ENCODE assay signal across 10 mouse cellular contexts in the genomic region with DNA sequence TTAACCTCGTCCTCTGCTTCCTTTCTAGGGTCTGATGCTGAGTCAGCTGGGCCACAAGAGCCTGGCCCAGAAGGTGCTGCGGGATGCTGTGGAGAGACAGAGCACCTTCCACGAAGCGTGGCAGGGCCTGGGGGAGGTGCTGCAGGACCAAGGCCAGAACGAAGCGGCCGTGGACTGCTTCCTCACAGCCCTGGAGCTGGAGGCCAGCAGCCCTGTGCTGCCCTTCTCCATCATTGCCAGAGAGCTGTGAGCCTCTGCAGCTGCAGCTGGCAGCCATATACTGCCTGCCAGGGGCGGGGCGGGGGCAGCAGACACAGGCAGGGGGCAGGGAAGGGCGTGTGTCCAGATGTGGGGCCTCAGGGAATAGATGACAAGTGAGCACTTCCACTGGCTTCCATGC. TPM values are rescaled to one million over a fixed set of nuclear protein-coding genes. Genes with fewer than 3 reads are reported as not detected.
DNase-seq lines count a peak whose midpoint lies in the region; ATAC-seq and TF ChIP-seq lines count a peak whose summit lies in the region.
"Had no signal": no experiment of that assay in that cellular context is flagged by ENCODE, and none has a peak within 500 bp of the region (broad histone marks: within the 10 kb centered on the region; RNA-seq: fewer than 3 reads in every experiment).

No protein-coding gene starts in this region.

- WGBS in heart, adult 2 months = 55% methylated on average over 10 of the region's 10 CpGs
- WGBS in heart, embryonic 15.5 days = 48% methylated on average over 10 of the region's 10 CpGs

- no peak for ATAC-seq in heart, embryonic 15.5 days (replicated peaks; ENCODE audit: insufficient number of reproducible peaks, insufficient read depth, low FRiP score, low read depth)

- H3K79me2 ChIP-seq in heart, adult 2 months (replicated peaks; ENCODE audit: control insufficient read depth, insufficient read depth, low read length) = no peaks in the 10 kb centered on the region

- intact Hi-C loops in heart, adult 2 months (cut with DNase I) = loop anchor here (2.0 to 5.0 kb wide), 3 partner anchors 48 to 152 kb away; no protein-coding TSS in a partner anchor

- no peak for TF ChIP-seq CTCF in heart, adult 2 months (IDR thresholded peaks at IDR 0.05)
- no peak for TF ChIP-seq CTCF in bone marrow macrophage, adult 2 months (IDR thresholded peaks at IDR 0.05; ENCODE audit: low read depth, low read length)

- no peak for TF ChIP-seq EP300 in heart, adult 2 months (IDR thresholded peaks at IDR 0.05; ENCODE audit: insufficient read depth, low read depth, low read length)

- H3K4me1 ChIP-seq in heart, adult 2 months (ENCODE audit: control insufficient read depth, insufficient read depth, low read length) = peaks cover 21% of the 10 kb centered on the region
- H3K4me1 ChIP-seq in bone marrow macrophage, adult 2 months (ENCODE audit: control insufficient read depth, insufficient read depth, low read length) = peaks cover 47% of the 10 kb centered on the region
- peaks cover 53% of the 10 kb centered on the region for H3K4me1 ChIP-seq in heart, embryonic 15.5 days (replicated peaks)

- DNase-seq in heart, adult 2 months = peak in 1 of 2 experiments; percentile 48
- DNase-seq in heart, adult 9 months (ENCODE audit: low spot score in 2 of 2) = no peak
- peak; percentile 53 to 84 for DNase-seq in lung, postnatal 4 days
- no peak for DNase-seq in ovary, postnatal 10 days (ENCODE audit: low spot score)
- DNase-seq in urinary bladder, adult 18-20 months (ENCODE audit: low spot score in 2 of 2) = no peak
- DNase-seq in urinary bladder, postnatal 25 days (ENCODE audit: low spot score) = no peak
- DNase-seq: cerebellum, adult 18-20 months had no signal

- no peak overlapping the region for H3K9ac ChIP-seq in heart, adult 2 months (ENCODE audit: low read depth, low read length)
- H3K9ac ChIP-seq in heart, embryonic 15.5 days = 0 out of 2 replicates have a peak overlapping the region, but pooled peaks have one; percentile 3

- H3K27ac ChIP-seq in heart, adult 2 months = peak overlapping the region; percentile 36; the same call in 1 of the 2 replicates
- H3K27ac ChIP-seq in bone marrow macrophage, adult 2 months (ENCODE audit: insufficient read depth, low read depth, low read length) = peak overlapping the region; percentile 98
- H3K27ac ChIP-seq in heart, embryonic 15.5 days = no peak overlapping the region

- no peak overlapping the region for H3K4me2 ChIP-seq in heart, embryonic 15.5 days

- no peak overlapping the region for H3K4me3 ChIP-seq in heart, adult 2 months
- H3K4me3 ChIP-seq in bone marrow macrophage, adult 2 months (ENCODE audit: insufficient read depth, low read length) = no peak overlapping the region; the same call in 1 of the 2 replicates
- H3K4me3 ChIP-seq in heart, embryonic 15.5 days = no peak overlapping the region

- TF ChIP-seq POLR2A in heart, adult 2 months (IDR thresholded peaks at IDR 0.05; ENCODE audit: insufficient read depth, low read depth, low read length) = no peak
- no peak for TF ChIP-seq POLR2A in bone marrow macrophage, adult 2 months (IDR thresholded peaks at IDR 0.05; ENCODE audit: borderline replicate concordance, low read depth, low read length)

- no peaks in the 10 kb centered on the region for H3K9me3 ChIP-seq in heart, embryonic 15.5 days (replicated peaks)

- H3K36me3 ChIP-seq in heart, adult 2 months (ENCODE audit: control insufficient read depth, insufficient read depth, low read length) = peaks cover 3% of the 10 kb centered on the region; the same call in 1 of the 2 replicates
- no peaks in the 10 kb centered on the region for H3K36me3 ChIP-seq in heart, embryonic 15.5 days

- H3K27me3 ChIP-seq in heart, adult 2 months (ENCODE audit: control insufficient read depth, insufficient read depth, low read length) = no peaks in the 10 kb centered on the region
- H3K27me3 ChIP-seq in heart, embryonic 15.5 days = no peaks in the 10 kb centered on the region

RNA-seq across cellular contexts. Expression of gene Stpg4, which starts 47.7 kb away (rescaled TPM):
- total RNA-seq in heart, adult 2 months (2021) = not detected
- 0.27 TPM in 1 of 2 replicates, not detected in the other for polyA plus RNA-seq in heart, adult 2 months (2012; rRNA removed)
- not detected in 2 replicates for polyA plus RNA-seq in bone marrow macrophage, adult 2 months (2012; ENCODE audit: insufficient read depth, insufficient read length, missing spikeins)
- 0.23 TPM in 1 of 2 replicates, not detected in the other for polyA plus RNA-seq in heart, embryonic 15.5 days (2015; fragmentation: Nextera tagmentation; extraction: Ambion mirVana)
- polyA plus RNA-seq: large intestine, adult 2 months had no signal

Comparison
In these comparisons a context has a peak if more than half of its experiments do, and no peak if none do; other contexts are left out.
1. DNase-seq: peak in lung, postnatal 4 days (2 of 2); none in heart, adult 9 months (0 of 2), ovary, postnatal 10 days (single experiment), urinary bladder, adult 18-20 months (0 of 2) and urinary bladder, postnatal 25 days (single experiment).